Mouse (Mus musculus) left cerebral cortex, adult 6 months (tissue): Measurements from ENCODE around the gene Gas2l2. TPM values are rescaled to one million over a fixed set of nuclear protein-coding genes. Genes with fewer than 3 reads are reported as not detected.

Experiments
- long read RNA-seq, 2 experiments: library from polyadenylated mRNA; unstranded; transcript quantifications; one replicate each; pipeline ENCODE4 v2.0.0; 2019 to 2020
- polyA plus RNA-seq: library from polyadenylated mRNA; unstranded; fragments of <200 nt; fragmentation: Nextera tagmentation; gene quantifications from 2 replicates; pipeline ENCODE4 v1.2.3, GENCODE M21; 2021

Gene Gas2l2
- 0.29 TPM in 2 replicates for polyA plus RNA-seq
- long read RNA-seq, experiment 1: 0 reads
- long read RNA-seq, experiment 2, partial matches to known transcripts: 0 of 1 reads
- long read RNA-seq, experiment 2, other reads (novel, unspliced or antisense): 1 of 1 reads

DNA sequence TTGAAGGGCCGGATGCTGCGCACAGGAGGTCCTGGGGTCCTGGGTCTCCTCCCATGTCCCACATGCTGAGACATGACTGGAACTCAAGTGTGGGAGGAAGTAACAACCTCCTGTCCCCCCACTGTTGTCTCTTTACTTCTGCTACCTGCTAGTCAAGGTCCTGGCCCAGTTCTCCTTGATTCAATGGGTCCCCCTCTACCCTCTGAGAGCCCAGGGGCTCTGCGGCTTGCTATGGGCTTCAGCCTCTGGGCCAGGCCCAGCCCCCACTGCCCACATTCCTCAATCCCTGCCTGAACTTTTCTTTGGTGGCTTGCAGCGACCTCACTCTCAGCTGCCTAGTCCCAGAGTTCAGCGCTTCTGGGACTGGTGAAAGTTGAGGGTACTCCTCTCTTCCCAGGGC, at the start of gene Gas2l2:
Gas2l2 (minus strand) TSS at position 101 of the 400 bp plus-strand sequence.

DNA sequence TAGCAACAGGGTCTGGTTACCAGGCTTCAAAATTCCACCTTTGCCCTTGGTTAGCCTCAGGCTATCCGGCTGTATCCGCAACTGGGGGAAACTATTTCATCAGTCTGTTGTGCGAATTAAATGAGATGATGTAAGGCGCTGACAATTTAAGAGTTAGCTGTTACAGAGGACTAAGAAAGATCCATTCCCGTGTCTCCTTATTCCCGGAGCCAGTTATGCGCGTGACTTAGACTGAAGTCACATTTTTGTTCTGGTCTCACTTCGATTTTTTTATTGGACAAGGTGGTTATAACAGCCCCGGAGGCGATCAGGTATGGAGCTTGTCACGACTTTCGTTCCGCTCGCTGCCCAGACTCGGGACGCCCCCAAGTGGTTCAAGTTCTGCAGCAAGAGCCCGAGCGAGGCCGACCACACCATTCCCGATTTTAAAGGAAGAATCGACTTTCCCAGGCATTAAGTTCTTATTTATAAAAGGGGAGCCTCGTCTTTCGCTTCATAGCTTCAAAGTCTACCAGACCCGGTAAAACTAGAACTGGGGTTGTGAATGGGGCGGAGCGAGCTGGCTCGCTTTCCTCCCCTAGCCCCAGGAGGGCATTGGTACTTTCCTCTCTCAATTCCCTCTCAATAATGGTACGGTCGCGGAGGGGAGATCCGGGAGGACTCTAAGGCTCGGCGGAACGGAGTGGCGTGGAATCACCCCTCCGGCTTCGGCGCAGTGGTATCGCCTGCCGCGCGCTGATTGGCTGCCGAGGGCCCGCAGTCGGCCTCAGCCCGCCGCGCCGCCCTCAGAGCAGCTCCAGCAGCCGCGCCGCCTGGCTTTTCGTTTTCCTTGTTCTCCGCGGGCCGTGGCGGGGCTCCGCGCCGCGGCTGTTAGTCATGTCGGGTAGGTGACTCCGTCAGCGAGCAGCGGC, 43.3 kb upstream of the Gas2l2 start, which contains the start of gene Taf15:
Taf15 (plus strand) TSS at position 763 of the 911 bp plus-strand sequence.

DNA sequence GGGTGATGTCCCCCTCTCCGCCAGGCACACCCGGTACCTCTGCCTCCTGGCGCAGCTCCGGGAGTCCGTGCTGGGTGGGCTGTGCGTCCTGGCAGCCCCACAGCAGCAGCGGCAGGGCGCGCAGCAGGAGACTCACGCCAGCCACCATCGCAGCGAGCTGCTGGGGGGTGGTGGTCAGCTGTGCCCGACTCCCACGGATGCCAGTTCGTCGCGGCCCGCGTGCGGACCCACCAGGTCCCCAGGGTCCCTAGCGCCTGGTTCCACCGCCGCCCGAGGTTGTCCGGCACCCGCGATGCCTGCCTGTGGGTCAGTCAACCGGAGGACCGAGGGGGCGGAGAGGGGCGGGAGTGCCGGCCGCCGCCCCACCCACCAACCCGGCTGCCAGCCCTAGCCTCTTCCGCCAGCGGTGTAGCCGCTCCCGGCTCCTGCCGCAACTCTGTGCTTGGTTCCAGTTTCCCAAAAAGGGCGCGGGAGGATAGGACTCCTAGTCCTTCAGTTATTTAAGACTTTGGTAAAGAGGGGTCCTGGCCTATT, 33.5 kb upstream of the Gas2l2 start, which contains the start of gene Mmp28:
Mmp28 (minus strand) TSS at position 361 of the 534 bp plus-strand sequence.

DNA sequence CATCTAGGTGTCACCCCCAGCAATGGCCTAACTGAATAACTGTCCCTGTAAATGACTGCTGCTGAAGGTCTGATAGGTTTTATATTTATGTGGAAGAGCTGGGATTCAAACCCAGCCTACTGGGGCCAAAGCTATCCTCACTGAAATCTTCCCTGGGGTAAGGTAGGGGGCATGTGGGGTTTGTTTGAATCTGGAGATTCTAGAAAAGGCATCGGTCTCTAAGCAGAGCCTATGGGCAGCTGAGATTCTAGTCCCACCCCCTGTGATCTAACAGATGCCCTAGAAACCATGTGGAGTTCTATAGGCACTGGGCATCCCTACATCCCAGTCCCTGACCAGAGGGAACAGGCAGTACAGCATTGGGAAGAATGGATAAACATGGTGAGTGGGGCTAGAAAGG, 8.1 kb upstream of the Gas2l2 start, which contains the start of gene 1700020L24Rik:
1700020L24Rik (plus strand) TSS at position 301 of the 400 bp plus-strand sequence.

DNA sequence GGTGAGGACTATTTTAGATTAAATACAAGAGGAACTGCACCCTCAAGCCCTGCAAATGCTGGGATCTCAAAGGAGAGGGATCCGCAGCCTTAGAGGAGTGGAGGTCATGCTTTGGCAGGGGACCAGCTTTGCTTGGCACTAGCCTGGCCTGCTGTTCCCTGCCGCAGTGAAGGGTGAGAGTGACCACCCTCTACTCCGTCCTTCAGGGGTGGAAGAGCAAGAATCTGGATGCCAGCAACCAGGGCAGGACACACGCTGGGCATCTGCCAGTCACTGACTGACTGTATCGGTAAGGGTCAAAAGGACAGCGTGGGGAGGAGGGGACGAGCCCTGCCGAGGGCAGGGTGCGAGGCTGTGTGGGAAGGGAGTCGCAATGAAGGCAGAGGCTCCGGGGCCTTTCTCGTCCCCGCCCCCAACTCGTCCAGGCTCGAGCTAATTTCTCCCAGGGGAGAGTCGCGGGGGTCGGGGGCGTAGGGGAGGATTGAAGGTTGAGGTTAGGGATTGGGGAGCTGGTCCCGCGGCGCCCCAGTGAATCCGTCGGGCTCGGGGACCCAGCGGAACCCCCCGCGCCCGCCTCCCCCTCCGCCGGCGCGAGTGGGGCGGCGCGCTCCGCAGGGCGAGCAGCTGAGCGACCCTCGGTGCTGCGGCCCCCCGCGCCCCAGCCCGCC, 20.0 kb downstream of the Gas2l2 start, which contains the start of gene Rasl10b:
Rasl10b (plus strand) TSS at position 51 of the 668 bp plus-strand sequence.

Other genes starting within 250 kb of the Gas2l2 start
- 0.13 and 0.14 TPM in 2 replicates for gene Slfn3, start 238.1 kb downstream of the Gas2l2 start, polyA plus RNA-seq
- not detected in 2 replicates for gene Slfn14, start 142.7 kb downstream of the Gas2l2 start, polyA plus RNA-seq
- gene Ap2b1, start 130.4 kb downstream of the Gas2l2 start, polyA plus RNA-seq: 65.4 and 103 TPM in 2 replicates
- 8.9 and 11.4 TPM in 2 replicates for gene Pex12, start 126.9 kb downstream of the Gas2l2 start, polyA plus RNA-seq
- 22.6 and 32.3 TPM in 2 replicates for gene Rasl10b, start 20.3 kb downstream of the Gas2l2 start, polyA plus RNA-seq
- gene 1700020L24Rik, start 8.2 kb upstream of the Gas2l2 start, polyA plus RNA-seq: 0.82 and 1.1 TPM in 2 replicates
- 1.0 and 2.0 TPM in 2 replicates for gene Mmp28, start 33.6 kb upstream of the Gas2l2 start, polyA plus RNA-seq
- gene Taf15, start 43.6 kb upstream of the Gas2l2 start, polyA plus RNA-seq: 0.81 and 0.97 TPM in 2 replicates
- gene Heatr9, start 92.7 kb upstream of the Gas2l2 start, polyA plus RNA-seq: not detected in 2 replicates
- 0.74 and 5.3 TPM in 2 replicates for gene Ccl5, start 101.1 kb upstream of the Gas2l2 start, polyA plus RNA-seq
- gene Ccl9, start 149.2 kb upstream of the Gas2l2 start, polyA plus RNA-seq: 0.67 and 2.3 TPM in 2 replicates
- 3.0 TPM in 2 replicates for gene Ccl6, start 163.6 kb upstream of the Gas2l2 start, polyA plus RNA-seq
- not detected in 2 replicates for gene Rpl9-ps1, start 216.2 kb upstream of the Gas2l2 start, polyA plus RNA-seq
- 1.0 and 1.1 TPM in 2 replicates for gene Ccl3, start 219.9 kb upstream of the Gas2l2 start, polyA plus RNA-seq
- 0.78 and 1.6 TPM in 2 replicates for gene Ccl4, start 233.1 kb upstream of the Gas2l2 start, polyA plus RNA-seq